Comparison of ENCODE assay signal across 19 mouse cellular contexts in the genomic region with DNA sequence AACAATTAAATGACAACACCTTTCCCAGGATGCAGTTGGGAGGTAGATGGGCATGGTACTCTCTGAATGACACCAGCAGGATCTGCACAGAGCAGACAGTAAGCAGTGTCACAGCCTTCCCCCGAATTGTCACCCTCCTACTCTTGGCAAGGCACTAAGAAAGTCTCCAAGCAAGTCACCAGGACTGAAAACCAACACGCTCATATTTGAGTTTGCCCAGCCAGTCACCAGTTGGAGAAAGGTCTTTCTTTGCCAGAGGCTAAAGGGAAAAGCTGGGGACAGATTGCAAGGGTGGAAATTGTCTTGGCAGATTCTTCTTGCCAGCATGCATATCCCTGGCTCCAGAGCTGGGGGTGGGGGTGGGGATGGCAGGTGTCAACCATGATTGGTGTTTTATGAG. TPM values are rescaled to one million over a fixed set of nuclear protein-coding genes. Genes with fewer than 3 reads are reported as not detected.
DNase-seq lines count a peak whose midpoint lies in the region; ATAC-seq and TF ChIP-seq lines count a peak whose summit lies in the region.
"Had no signal": no experiment of that assay in that cellular context is flagged by ENCODE, and none has a peak within 500 bp of the region (broad histone marks: within the 10 kb centered on the region; RNA-seq: fewer than 3 reads in every experiment).

No protein-coding gene starts in this region.

- no peak overlapping the region for H3K27ac ChIP-seq in hindbrain, postnatal 0 days
- H3K27ac ChIP-seq in hindbrain, embryonic 16.5 days (ENCODE audit: low read depth, low read length) = no peak overlapping the region
- no peak overlapping the region for H3K27ac ChIP-seq in midbrain, postnatal 0 days (ENCODE audit: low read depth, low read length)
- no peak overlapping the region for H3K27ac ChIP-seq in midbrain, embryonic 10.5 days (replicated peaks)
- H3K27ac ChIP-seq in intestine, embryonic 15.5 days = no peak overlapping the region
- H3K27ac ChIP-seq: embryonic facial prominence, embryonic 15.5 days; forebrain, embryonic 10.5 days; gastrocnemius, adult 2 months; heart, embryonic 13.5 days; hindbrain, embryonic 15.5 days had no signal

- no peak overlapping the region for H3K4me2 ChIP-seq in hindbrain, postnatal 0 days (ENCODE audit: low read depth, low read length)
- H3K4me2 ChIP-seq in hindbrain, embryonic 16.5 days (ENCODE audit: low read length) = no peak overlapping the region
- H3K4me2 ChIP-seq in midbrain, postnatal 0 days (ENCODE audit: low read depth, low read length, poor library complexity, severe bottlenecking) = no peak overlapping the region
- no peak overlapping the region for H3K4me2 ChIP-seq in intestine, embryonic 15.5 days (replicated peaks)
- H3K4me2 ChIP-seq: embryonic facial prominence, embryonic 15.5 days; heart, embryonic 13.5 days; hindbrain, embryonic 15.5 days had no signal

- no peaks in the 10 kb centered on the region for H3K36me3 ChIP-seq in hindbrain, postnatal 0 days (ENCODE audit: insufficient read depth, low read length)
- H3K36me3 ChIP-seq in hindbrain, embryonic 16.5 days (ENCODE audit: control insufficient read depth, insufficient read depth, low read length) = no peaks in the 10 kb centered on the region
- no peaks in the 10 kb centered on the region for H3K36me3 ChIP-seq in midbrain, postnatal 0 days (ENCODE audit: insufficient read depth, low read length)
- peaks cover 25% of the 10 kb centered on the region for H3K36me3 ChIP-seq in midbrain, embryonic 10.5 days
- no peaks in the 10 kb centered on the region for H3K36me3 ChIP-seq in intestine, embryonic 15.5 days
- H3K36me3 ChIP-seq: embryonic facial prominence, embryonic 15.5 days; heart, embryonic 13.5 days; hindbrain, embryonic 15.5 days had no signal

- no peak for ATAC-seq in cerebellum, adult (ENCODE audit: insufficient number of reproducible peaks, low FRiP score, low TSS enrichment)
- ATAC-seq in hindbrain, postnatal 0 days = 0 out of 2 replicates have a peak, but pooled peaks have one; percentile 36
- ATAC-seq in hindbrain, embryonic 16.5 days = no peak
- no peak for ATAC-seq in midbrain, postnatal 0 days (ENCODE audit: low FRiP score)
- ATAC-seq in intestine, embryonic 15.5 days = no peak

- no peak overlapping the region for H3K9ac ChIP-seq in hindbrain, postnatal 0 days (replicated peaks; ENCODE audit: low read length)
- H3K9ac ChIP-seq in hindbrain, embryonic 16.5 days (ENCODE audit: low read depth, low read length) = no peak overlapping the region
- H3K9ac ChIP-seq in midbrain, postnatal 0 days (replicated peaks; ENCODE audit: low read length, poor library complexity, severe bottlenecking) = no peak overlapping the region
- no peak overlapping the region for H3K9ac ChIP-seq in intestine, embryonic 15.5 days
- H3K9ac ChIP-seq: embryonic facial prominence, embryonic 15.5 days; heart, embryonic 13.5 days; hindbrain, embryonic 15.5 days had no signal

- H3K27me3 ChIP-seq in hindbrain, postnatal 0 days (ENCODE audit: insufficient read depth, low read length) = no peaks in the 10 kb centered on the region
- no peaks in the 10 kb centered on the region for H3K27me3 ChIP-seq in hindbrain, embryonic 16.5 days (replicated peaks; ENCODE audit: control insufficient read depth, insufficient read depth, low read length)
- no peaks in the 10 kb centered on the region for H3K27me3 ChIP-seq in midbrain, postnatal 0 days (ENCODE audit: insufficient read depth, low read length)
- no peaks in the 10 kb centered on the region for H3K27me3 ChIP-seq in midbrain, embryonic 10.5 days (ENCODE audit: low read depth, poor library complexity, severe bottlenecking)
- H3K27me3 ChIP-seq in intestine, embryonic 15.5 days (replicated peaks) = no peaks in the 10 kb centered on the region
- H3K27me3 ChIP-seq: embryonic facial prominence, embryonic 15.5 days; heart, embryonic 13.5 days; hindbrain, embryonic 15.5 days had no signal

- 36% methylated on average over 2 of the region's 2 CpGs for WGBS in hindbrain, postnatal 0 days
- WGBS in hindbrain, embryonic 16.5 days = 64% methylated on average over 2 of the region's 2 CpGs
- 65% methylated on average over 2 of the region's 2 CpGs for WGBS in midbrain, postnatal 0 days
- WGBS in midbrain, embryonic 10.5 days = 88% methylated on average over 2 of the region's 2 CpGs
- WGBS in intestine, embryonic 15.5 days = 80% methylated on average over 2 of the region's 2 CpGs

- peak; percentile 74 to 78 for DNase-seq in cerebellum, postnatal 10 days
- DNase-seq in hindbrain, postnatal 0 days (ENCODE audit: low spot score) = peak; percentile 34
- DNase-seq in midbrain, postnatal 0 days (ENCODE audit: low spot score) = peak; percentile 32
- DNase-seq in midbrain, embryonic 10.5 days (ENCODE audit: low spot score) = no peak
- DNase-seq: adrenal gland, adult 8-10 months; adrenal gland, postnatal 36 days; gastrocnemius, adult 2 months; gastrocnemius, postnatal 25 days; heart, postnatal 36 days; kidney, adult 18-20 months had no signal

- no peak for TF ChIP-seq CTCF in hindbrain, postnatal 0 days (IDR thresholded peaks at IDR 0.05; ENCODE audit: low read depth)
- TF ChIP-seq CTCF in midbrain, postnatal 0 days (IDR thresholded peaks at IDR 0.05) = no peak

- no peaks in the 10 kb centered on the region for H3K4me1 ChIP-seq in hindbrain, postnatal 0 days (ENCODE audit: insufficient read depth, low read length)
- no peaks in the 10 kb centered on the region for H3K4me1 ChIP-seq in hindbrain, embryonic 16.5 days (ENCODE audit: control insufficient read depth, insufficient read depth, low read depth, low read length)
- no peaks in the 10 kb centered on the region for H3K4me1 ChIP-seq in midbrain, postnatal 0 days (ENCODE audit: insufficient read depth, low read length)
- peaks cover 6% of the 10 kb centered on the region; the same call in 1 of the 2 replicates for H3K4me1 ChIP-seq in midbrain, embryonic 10.5 days
- H3K4me1 ChIP-seq in intestine, embryonic 15.5 days (replicated peaks) = no peaks in the 10 kb centered on the region
- H3K4me1 ChIP-seq: embryonic facial prominence, embryonic 15.5 days; heart, embryonic 13.5 days had no signal

- H3K9me3 ChIP-seq in hindbrain, postnatal 0 days (ENCODE audit: low read length) = no peaks in the 10 kb centered on the region
- H3K9me3 ChIP-seq in hindbrain, embryonic 16.5 days (ENCODE audit: control insufficient read depth, low read length) = no peaks in the 10 kb centered on the region
- no peaks in the 10 kb centered on the region for H3K9me3 ChIP-seq in midbrain, postnatal 0 days (ENCODE audit: low read length)
- H3K9me3 ChIP-seq in midbrain, embryonic 10.5 days (replicated peaks) = no peaks in the 10 kb centered on the region
- no peaks in the 10 kb centered on the region for H3K9me3 ChIP-seq in intestine, embryonic 15.5 days
- H3K9me3 ChIP-seq: embryonic facial prominence, embryonic 15.5 days; forebrain, embryonic 10.5 days; heart, embryonic 13.5 days; hindbrain, embryonic 15.5 days had no signal

- no peak overlapping the region for H3K4me3 ChIP-seq in hindbrain, postnatal 0 days (ENCODE audit: low read length)
- H3K4me3 ChIP-seq in hindbrain, embryonic 16.5 days (ENCODE audit: low read length) = no peak overlapping the region
- H3K4me3 ChIP-seq in midbrain, postnatal 0 days (ENCODE audit: low read depth, low read length) = no peak overlapping the region
- no peak overlapping the region for H3K4me3 ChIP-seq in midbrain, embryonic 10.5 days
- H3K4me3 ChIP-seq in intestine, embryonic 15.5 days (replicated peaks) = no peak overlapping the region
- H3K4me3 ChIP-seq: embryonic facial prominence, embryonic 15.5 days; erythroblast, embryonic 14.5 days; forebrain, embryonic 10.5 days; gastrocnemius, adult 2 months; heart, embryonic 13.5 days; hindbrain, embryonic 15.5 days had no signal

RNA-seq across cellular contexts. Expression of gene Gldc, which starts 11.0 kb away (rescaled TPM):
- total RNA-seq in hindbrain, postnatal 0 days (2014; rRNA removed) = 15.9 and 16.6 TPM in 2 replicates
- polyA plus RNA-seq in hindbrain, postnatal 0 days (2015; fragmentation: Nextera tagmentation; extraction: Ambion mirVana) = 8.5 and 8.7 TPM in 2 replicates
- polyA plus RNA-seq in hindbrain, embryonic 16.5 days (2015; fragmentation: Nextera tagmentation; extraction: Ambion mirVana) = 8.7 and 9.2 TPM in 2 replicates
- 9.2 and 9.6 TPM in 2 replicates for total RNA-seq in midbrain, postnatal 0 days (2014; rRNA removed)
- 5.4 TPM in 2 replicates for polyA plus RNA-seq in midbrain, postnatal 0 days (2015; fragmentation: Nextera tagmentation; extraction: Ambion mirVana)
- polyA plus RNA-seq in midbrain, embryonic 10.5 days (2016; fragmentation: Nextera tagmentation; extraction: Ambion mirVana) = 24.7 and 26.0 TPM in 2 replicates
- polyA plus RNA-seq in intestine, embryonic 15.5 days (2015; fragmentation: Nextera tagmentation; extraction: Ambion mirVana) = 1.8 TPM in 2 replicates
- total RNA-seq: granulocyte monocyte progenitor cell, adult 5-6 weeks had no signal
